Mouse (Mus musculus): ENCODE measurements around the gene Mdh2. TPM values are rescaled to one million over a fixed set of nuclear protein-coding genes. Genes with fewer than 3 reads are reported as not detected.

Gene Mdh2
- polyA plus RNA-seq, 2 experiments = 224 to 307 TPM

- no peak for DNase-seq (ENCODE audit: low read depth in 3 of 3, low spot score in 3 of 3)
- Histone ChIP-seq H3K4me2 (ENCODE audit: low read depth) (no peak overlapping the region), H3K27me3 (ENCODE audit: control insufficient read depth, insufficient read depth, low read length) (no peaks in the 10 kb centered on the region), H3K9me3 (ENCODE audit: control insufficient read depth, low read length) (no peaks in the 10 kb centered on the region), H3K27ac (no peak overlapping the region), H3K4me3 (ENCODE audit: insufficient read depth in 1 of 2, low read depth in 2 of 2, low read length in 2 of 2) (no peak overlapping the region), H3K4me1 (replicated peaks; ENCODE audit: control insufficient read depth in 2 of 2, insufficient read depth in 2 of 2, low read length in 1 of 2) (peaks cover 0 to 4% of the 10 kb centered on the region in 2 experiments; a peak in 1 of 4 replicates), H3K36me3 (replicated peaks; ENCODE audit: control insufficient read depth, insufficient read depth, low read depth) (peaks cover 3% of the 10 kb centered on the region; the same call in 1 of the 2 replicates), H3K9ac (replicated peaks) (no peak overlapping the region)
- TF ChIP-seq CTCF (IDR thresholded peaks at IDR 0.05; ENCODE audit: low read depth) (no peak), EP300 (IDR thresholded peaks at IDR 0.05; ENCODE audit: low read depth) (no peak)
- 36% methylated on average over 6 of the region's 6 CpGs for WGBS (ENCODE audit: insufficient replicate concordance)
- ATAC-seq (ENCODE audit: insufficient read depth) = no peak
These were observed 40.0 kb upstream of the Mdh2 start for GRCm38 (mm10) chr5:135738266-135738665.

GRCm38 (mm10) chr5:135742156-135742555, 36.1 kb upstream of the Mdh2 start:
- Histone ChIP-seq H3K27ac (no peak overlapping the region), H3K27me3 (ENCODE audit: control insufficient read depth, insufficient read depth, low read length) (no peaks in the 10 kb centered on the region), H3K9ac (replicated peaks) (no peak overlapping the region), H3K4me3 (ENCODE audit: insufficient read depth in 1 of 2, low read depth in 2 of 2, low read length in 2 of 2) (no peak overlapping the region), H3K9me3 (ENCODE audit: control insufficient read depth, low read length) (no peaks in the 10 kb centered on the region), H3K36me3 (replicated peaks; ENCODE audit: control insufficient read depth, insufficient read depth, low read depth) (no peaks in the 10 kb centered on the region), H3K4me2 (ENCODE audit: low read depth) (no peak overlapping the region), H3K4me1 (replicated peaks; ENCODE audit: control insufficient read depth in 2 of 2, insufficient read depth in 2 of 2, low read length in 1 of 2) (peaks cover 0 to 9% of the 10 kb centered on the region in 2 experiments; a peak in 3 of 4 replicates)
- WGBS (ENCODE audit: insufficient replicate concordance) = 53% methylated on average over 10 of the region's 10 CpGs
- DNase-seq (ENCODE audit: low read depth in 3 of 3, low spot score in 3 of 3) (no peak), ATAC-seq (ENCODE audit: insufficient read depth) (no peak)
- TF ChIP-seq CTCF (IDR thresholded peaks at IDR 0.05; ENCODE audit: low read depth) (no peak), EP300 (IDR thresholded peaks at IDR 0.05; ENCODE audit: low read depth) (no peak)

GRCm38 (mm10) chr5:135742941-135743740, 35.1 kb upstream of the Mdh2 start:
- Histone ChIP-seq H3K4me1 (replicated peaks; ENCODE audit: control insufficient read depth in 2 of 2, insufficient read depth in 2 of 2, low read length in 1 of 2) (peaks cover 0 to 9% of the 10 kb centered on the region in 2 experiments; a peak in 3 of 4 replicates), H3K4me2 (ENCODE audit: low read depth) (peak overlapping the region; percentile 81), H3K4me3 (ENCODE audit: insufficient read depth in 1 of 2, low read depth in 2 of 2, low read length in 2 of 2) (peak overlapping the region; percentile 60 to 68), H3K9me3 (ENCODE audit: control insufficient read depth, low read length) (no peaks in the 10 kb centered on the region), H3K27me3 (ENCODE audit: control insufficient read depth, insufficient read depth, low read length) (no peaks in the 10 kb centered on the region), H3K27ac (no peak overlapping the region), H3K9ac (replicated peaks) (peak overlapping the region; percentile 28), H3K36me3 (replicated peaks; ENCODE audit: control insufficient read depth, insufficient read depth, low read depth) (no peaks in the 10 kb centered on the region)
- 21% methylated on average over 18 of the region's 18 CpGs for WGBS (ENCODE audit: insufficient replicate concordance)
- DNase-seq (ENCODE audit: low read depth in 3 of 3, low spot score in 3 of 3) (no peak), ATAC-seq (ENCODE audit: insufficient read depth) (no peak)
- TF ChIP-seq CTCF (IDR thresholded peaks at IDR 0.05; ENCODE audit: low read depth) (no peak), EP300 (IDR thresholded peaks at IDR 0.05; ENCODE audit: low read depth) (no peak)

- no peaks in the 10 kb centered on the region for H3K27me3 ChIP-seq (ENCODE audit: control insufficient read depth, insufficient read depth, low read length)
- peak within 1 kb of the TSS; percentile 28 for H3K9ac ChIP-seq (replicated peaks)
- H3K4me3 ChIP-seq (ENCODE audit: insufficient read depth in 1 of 2, low read depth in 2 of 2, low read length in 2 of 2) = peak within 1 kb of the TSS; percentile 60 to 68
- DNase-seq (ENCODE audit: low read depth in 3 of 3, low spot score in 3 of 3) = peak; percentile 80 to 81 (median 81)
- peaks cover 0 to 9% of the 10 kb centered on the region in 2 experiments; a peak in 3 of 4 replicates for H3K4me1 ChIP-seq (replicated peaks; ENCODE audit: control insufficient read depth in 2 of 2, insufficient read depth in 2 of 2, low read length in 1 of 2)
- no peaks in the 10 kb centered on the region for H3K36me3 ChIP-seq (replicated peaks; ENCODE audit: control insufficient read depth, insufficient read depth, low read depth)
- peak within 1 kb of the TSS; percentile 81 for H3K4me2 ChIP-seq (ENCODE audit: low read depth)
- TF ChIP-seq EP300 (IDR thresholded peaks at IDR 0.05; ENCODE audit: low read depth) (no peak), CTCF (IDR thresholded peaks at IDR 0.05; ENCODE audit: low read depth) (no peak)
- H3K27ac ChIP-seq = no peak within 1 kb of the TSS
- WGBS (ENCODE audit: insufficient replicate concordance) = under 1% methylated on average over 60 of the region's 60 CpGs
- ATAC-seq (ENCODE audit: insufficient read depth) = peak; percentile 96
- H3K9me3 ChIP-seq (ENCODE audit: control insufficient read depth, low read length) = no peaks in the 10 kb centered on the region
These were observed 34.3 kb upstream of the Mdh2 start, which contains the start of gene Tmem120a for GRCm38 (mm10) chr5:135743741-135744609. TSS of gene Tmem120a (minus strand) at chr5:135744448.
